Mouse (Mus musculus) cortical plate, adult 2 months (tissue): Measurements from ENCODE around the gene A730049H05Rik.

Experiments
- CTCF ChIP-seq: fragments of 200-500 bp; IDR thresholded peaks from 2 replicates; pipeline ENCODE4 v1.5.1; 2011; ENCODE audit warnings: mild to moderate bottlenecking, control low read depth, low read length; ENCODE audit not compliant: insufficient read depth; ENCODE audit errors: extremely low read depth
- POLR2A ChIP-seq: fragments of 200-500 bp; IDR thresholded peaks from 2 replicates; pipeline ENCODE4 v1.6.1; 2011; ENCODE audit warnings: mild to moderate bottlenecking, low read length, control low read depth; ENCODE audit not compliant: insufficient read depth; ENCODE audit errors: extremely low read depth

DNA sequence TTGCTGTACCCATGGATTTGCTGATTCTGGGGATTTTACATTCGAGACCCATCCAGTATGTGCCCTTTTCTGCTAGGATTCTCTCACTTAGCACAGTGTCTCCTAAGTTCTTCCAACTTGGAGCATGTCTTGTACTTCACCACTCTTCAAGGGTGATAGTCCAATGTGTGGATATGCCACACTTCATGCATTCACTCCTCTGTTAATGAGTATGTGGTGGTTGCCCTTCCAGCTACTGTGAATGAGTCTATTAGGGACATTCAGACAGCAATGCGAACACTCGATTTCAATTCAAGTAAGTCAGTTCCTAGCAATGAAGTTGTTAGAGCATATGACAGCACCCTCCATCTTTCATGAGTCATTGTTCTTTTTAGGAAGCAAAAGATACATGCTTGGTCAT, 6.5 kb upstream of the A730049H05Rik start:
- TF ChIP-seq POLR2A (no peak), CTCF (no peak)
